In genomic region chr14:76819690-76820089, GRCm38 (mm10) we compare ENCODE assay signal across 7 mouse cellular contexts.
DNase-seq lines count a peak whose midpoint lies in the region; ATAC-seq and TF ChIP-seq lines count a peak whose summit lies in the region.

No protein-coding gene starts in this region.

- no peak overlapping the region for H3K9ac ChIP-seq in embryonic facial prominence, embryonic 15.5 days
- no peak overlapping the region for H3K9ac ChIP-seq in heart, embryonic 11.5 days (ENCODE audit: low read depth, low read length)
- no peak overlapping the region for H3K9ac ChIP-seq in kidney, postnatal 0 days (ENCODE audit: low read depth, low read length)
- H3K9ac ChIP-seq in liver, postnatal 0 days (replicated peaks): peak overlapping the region; percentile 21; the same call in 1 of the 2 replicates

- no peak overlapping the region for H3K4me2 ChIP-seq in embryonic facial prominence, embryonic 15.5 days (replicated peaks)
- H3K4me2 ChIP-seq in heart, embryonic 11.5 days: no peak overlapping the region
- H3K4me2 ChIP-seq in kidney, postnatal 0 days (ENCODE audit: low read length): no peak overlapping the region
- H3K4me2 ChIP-seq in liver, postnatal 0 days (ENCODE audit: low read depth, low read length): no peak overlapping the region

- no peak overlapping the region for H3K4me3 ChIP-seq in embryonic facial prominence, embryonic 15.5 days (replicated peaks)
- no peak overlapping the region for H3K4me3 ChIP-seq in heart, embryonic 11.5 days (ENCODE audit: low read depth, low read length)
- no peak overlapping the region for H3K4me3 ChIP-seq in kidney, postnatal 0 days (replicated peaks; ENCODE audit: low read depth, low read length)
- H3K4me3 ChIP-seq in liver, postnatal 0 days (ENCODE audit: low read depth, low read length): no peak overlapping the region

- H3K9me3 ChIP-seq in embryonic facial prominence, embryonic 15.5 days (replicated peaks): no peaks in the 10 kb centered on the region
- H3K9me3 ChIP-seq in heart, embryonic 11.5 days (replicated peaks; ENCODE audit: control insufficient read depth, low read length): no peaks in the 10 kb centered on the region
- no peaks in the 10 kb centered on the region for H3K9me3 ChIP-seq in kidney, postnatal 0 days (replicated peaks; ENCODE audit: low read length)
- no peaks in the 10 kb centered on the region for H3K9me3 ChIP-seq in liver, postnatal 0 days (ENCODE audit: low read length)

- H3K27ac ChIP-seq in embryonic facial prominence, embryonic 15.5 days (replicated peaks): peak overlapping the region; percentile 73
- peak overlapping the region; percentile 12 for H3K27ac ChIP-seq in heart, embryonic 11.5 days (ENCODE audit: low read depth, low read length)
- peak overlapping the region; percentile 67 for H3K27ac ChIP-seq in kidney, postnatal 0 days
- H3K27ac ChIP-seq in liver, postnatal 0 days (ENCODE audit: low read depth): peak overlapping the region; percentile 40; the same call in 1 of the 2 replicates

- TF ChIP-seq EP300 in liver, postnatal 0 days (IDR thresholded peaks at IDR 0.05; ENCODE audit: low read depth): 0 out of 2 replicates have a peak, but pooled peaks have one; percentile 28

- 0 out of 2 replicates have a peak, but pooled peaks have one; percentile 43 for ATAC-seq in embryonic facial prominence, embryonic 15.5 days (ENCODE audit: insufficient number of reproducible peaks, low FRiP score, low TSS enrichment, low read depth)
- no peak for ATAC-seq in heart, embryonic 11.5 days (replicated peaks; ENCODE audit: insufficient number of reproducible peaks, low FRiP score, low TSS enrichment)
- ATAC-seq in kidney, postnatal 0 days (replicated peaks; ENCODE audit: low FRiP score, low read depth): no peak
- ATAC-seq in liver, postnatal 0 days: no peak

- no peaks in the 10 kb centered on the region for H3K27me3 ChIP-seq in embryonic facial prominence, embryonic 15.5 days
- H3K27me3 ChIP-seq in heart, embryonic 11.5 days (ENCODE audit: control insufficient read depth, insufficient read depth, low read length): no peaks in the 10 kb centered on the region
- H3K27me3 ChIP-seq in kidney, postnatal 0 days (ENCODE audit: insufficient read depth, low read length): no peaks in the 10 kb centered on the region
- no peaks in the 10 kb centered on the region for H3K27me3 ChIP-seq in liver, postnatal 0 days (ENCODE audit: insufficient read depth, low read length)

- 18% methylated on average over 8 of the region's 8 CpGs for whole genome bisulfite sequencing in embryonic facial prominence, embryonic 15.5 days
- WGBS in heart, embryonic 11.5 days (ENCODE audit: insufficient replicate concordance): 27% methylated on average over 8 of the region's 8 CpGs
- 24% methylated on average over 8 of the region's 8 CpGs for WGBS in kidney, postnatal 0 days
- 50% methylated on average over 8 of the region's 8 CpGs for WGBS in liver, postnatal 0 days (ENCODE audit: insufficient replicate concordance)

- H3K4me1 ChIP-seq in embryonic facial prominence, embryonic 15.5 days: peaks cover 25% of the 10 kb centered on the region
- peaks cover 35% of the 10 kb centered on the region for H3K4me1 ChIP-seq in heart, embryonic 11.5 days (ENCODE audit: control insufficient read depth, insufficient read depth, low read length)
- peaks cover 27% of the 10 kb centered on the region for H3K4me1 ChIP-seq in kidney, postnatal 0 days (replicated peaks; ENCODE audit: insufficient read depth, low read length)
- H3K4me1 ChIP-seq in liver, postnatal 0 days (ENCODE audit: insufficient read depth): peaks cover 31% of the 10 kb centered on the region

- no peaks in the 10 kb centered on the region for H3K36me3 ChIP-seq in embryonic facial prominence, embryonic 15.5 days
- no peaks in the 10 kb centered on the region for H3K36me3 ChIP-seq in heart, embryonic 11.5 days (ENCODE audit: control insufficient read depth, insufficient read depth, low read length)
- H3K36me3 ChIP-seq in kidney, postnatal 0 days (ENCODE audit: insufficient read depth, low read length): no peaks in the 10 kb centered on the region
- H3K36me3 ChIP-seq in liver, postnatal 0 days (replicated peaks; ENCODE audit: insufficient read depth, low read length): no peaks in the 10 kb centered on the region

- DNase-seq in brain, embryonic 14.5 days (ENCODE audit: low read depth): peak; percentile 81
- DNase-seq in kidney, postnatal 0 days (ENCODE audit: low spot score): peak; percentile 69
- peak; percentile 24 for DNase-seq in liver, postnatal 0 days
- peak; percentile 89 for DNase-seq in right cerebral cortex, adult 18-20 months
- no peak for DNase-seq in thymus, postnatal 25 days

- TF ChIP-seq POLR2A in brain, embryonic 14.5 days (IDR thresholded peaks at IDR 0.05; ENCODE audit: borderline replicate concordance, extremely low read depth, insufficient read depth, insufficient read length, poor library complexity, severe bottlenecking): no peak

- no peak for TF ChIP-seq CTCF in brain, embryonic 14.5 days (IDR thresholded peaks at IDR 0.05; ENCODE audit: borderline replicate concordance, extremely low read depth, insufficient read depth, insufficient read length)
- TF ChIP-seq CTCF in kidney, postnatal 0 days (IDR thresholded peaks at IDR 0.05; ENCODE audit: low read depth): no peak
- TF ChIP-seq CTCF in liver, postnatal 0 days (IDR thresholded peaks at IDR 0.05; ENCODE audit: low read depth): no peak

Comparison
In these comparisons a context has a peak if more than half of its experiments do, and no peak if none do; other contexts are left out.
1. H3K27ac ChIP-seq: peak in every context shown above with its lines; median percentile 73 in embryonic facial prominence, embryonic 15.5 days; 67 in kidney, postnatal 0 days; 40 in liver, postnatal 0 days; 12 in heart, embryonic 11.5 days.